Mouse (Mus musculus) thymus, adult 2 months (tissue): ENCODE results near the gene Cox10.

Experiments
- CTCF ChIP-seq: fragments of 200-500 bp; IDR thresholded peaks from 2 replicates; pipeline ENCODE4 v1.5.1; 2012; ENCODE audit warnings: mild to moderate bottlenecking, control low read depth, low read length, moderate library complexity, borderline replicate concordance; ENCODE audit not compliant: control insufficient read depth, poor library complexity, insufficient read depth; ENCODE audit errors: extremely low read depth
- POLR2A ChIP-seq: fragments of 200-500 bp; IDR thresholded peaks from 2 replicates; pipeline ENCODE4 v1.6.1; 2012; ENCODE audit warnings: mild to moderate bottlenecking, low read length, control low read depth, moderate library complexity; ENCODE audit not compliant: control insufficient read depth, poor library complexity, insufficient read depth; ENCODE audit errors: extremely low read depth

DNA sequence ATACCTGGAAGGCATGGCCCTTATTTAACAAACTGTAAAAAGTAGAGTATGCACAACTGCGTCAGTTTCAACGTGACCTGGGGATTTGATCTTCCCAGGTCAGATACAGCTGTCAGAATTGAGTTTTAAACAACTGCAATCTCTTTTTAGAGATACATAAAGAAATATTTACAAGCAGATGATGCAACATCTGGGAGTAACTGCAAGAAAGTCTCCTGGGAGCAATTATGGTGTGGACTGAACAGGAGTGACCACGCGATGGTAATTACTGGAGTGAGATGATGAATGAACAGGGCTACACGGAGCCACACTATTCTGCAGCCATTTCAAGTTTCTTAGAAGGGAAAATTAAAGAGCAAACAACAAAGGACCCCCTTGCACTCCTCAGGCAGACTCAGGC lies 20.8 kb upstream of the Cox10 start:
- TF ChIP-seq CTCF (no peak), POLR2A (no peak)
